Mouse (Mus musculus): ENCODE data around the gene Ttc41.

- TF ChIP-seq CTCF (IDR thresholded peaks at IDR 0.05; ENCODE audit: low read depth, low read length) (no peak), POLR2A (IDR thresholded peaks at IDR 0.05; ENCODE audit: extremely low read depth, insufficient read depth, low read length) (no peak)
These were observed 105.0 kb downstream of the Ttc41 start for GRCm38 (mm10) chr10:86810612-86811011.
